Mouse (Mus musculus) neural tube, embryonic 11.5 days (tissue): ENCODE results near the gene Gm10717. TPM values are rescaled to one million over a fixed set of nuclear protein-coding genes. Genes with fewer than 3 reads are reported as not detected.
"Not testable (repeated sequence)": the region's sequence is repeated elsewhere in the genome, so short reads cannot be mapped to it uniquely, and the experiment has no call there.

Source experiments
- ATAC-seq: fragments of 200-750 bp; cut with Nextera tagmentation; 2 replicates; pipeline ENCODE4 v1.8.0; 2017; ENCODE audit warnings: moderate number of reproducible peaks, mild to moderate bottlenecking, moderate TSS enrichment, moderate library complexity; ENCODE audit not compliant: insufficient read depth, low FRiP score, low TSS enrichment
- DNase-seq: peaks from one replicate; pipeline ENCODE4 v3.0.0-alpha.2; 2015; ENCODE audit warnings: low spot score
- H3K27ac ChIP-seq: fragments of 300-500 bp; sonication (generic); 2 replicates; pipeline ENCODE4 v1.5.1; 2014; ENCODE audit warnings: low read depth, mild to moderate bottlenecking, low read length
- H3K27me3 ChIP-seq: fragments of 300-500 bp; sonication (generic); 2 replicates; pipeline ENCODE4 v1.6.1; 2014; ENCODE audit warnings: mild to moderate bottlenecking, low read length, mixed read lengths; ENCODE audit not compliant: control insufficient read depth, insufficient read depth
- H3K36me3 ChIP-seq: fragments of 300-500 bp; sonication (generic); 2 replicates; pipeline ENCODE4 v1.6.1; 2014; ENCODE audit warnings: mild to moderate bottlenecking, low read length, moderate library complexity, mixed read lengths; ENCODE audit not compliant: control insufficient read depth, insufficient read depth
- H3K4me1 ChIP-seq: fragments of 300-500 bp; sonication (generic); 2 replicates; pipeline ENCODE4 v1.6.1; 2014; ENCODE audit warnings: low read length, mixed read lengths; ENCODE audit not compliant: control insufficient read depth, insufficient read depth
- H3K4me2 ChIP-seq: fragments of 300-500 bp; sonication (generic); 2 replicates; pipeline ENCODE4 v1.6.1; 2014; ENCODE audit warnings: low read depth, mild to moderate bottlenecking, moderate library complexity
- H3K4me3 ChIP-seq: fragments of 300-500 bp; sonication (generic); 2 replicates; pipeline ENCODE4 v1.5.1; 2014; ENCODE audit warnings: low read depth, low read length
- H3K9ac ChIP-seq: fragments of 300-500 bp; sonication (generic); 2 replicates; pipeline ENCODE4 v1.6.1; 2014; ENCODE audit warnings: mild to moderate bottlenecking, low read length
- H3K9me3 ChIP-seq: fragments of 300-500 bp; sonication (generic); 2 replicates; pipeline ENCODE4 v1.6.1; 2016; ENCODE audit warnings: low read length; ENCODE audit not compliant: control insufficient read depth
- WGBS: fragments of 180-500 bp; shearing (Covaris S2); extraction: QIAGEN DNeasy Blood & Tissue Kit; methylation state at CpG from one replicate; pipeline ENCODE4 v1.1.7; 2014; 5-methylcytosine and 5-hydroxymethylcytosine counted together
- polyA plus RNA-seq: library from polyadenylated mRNA; unstranded; fragments of >200 nt; fragmentation: Nextera tagmentation; extraction: Ambion mirVana; gene quantifications from 2 replicates; pipeline ENCODE4 v1.2.1, GENCODE M21; 2014

The Gm10717 gene
- polyA plus RNA-seq: 0.38 and 0.50 TPM in 2 replicates

DNA sequence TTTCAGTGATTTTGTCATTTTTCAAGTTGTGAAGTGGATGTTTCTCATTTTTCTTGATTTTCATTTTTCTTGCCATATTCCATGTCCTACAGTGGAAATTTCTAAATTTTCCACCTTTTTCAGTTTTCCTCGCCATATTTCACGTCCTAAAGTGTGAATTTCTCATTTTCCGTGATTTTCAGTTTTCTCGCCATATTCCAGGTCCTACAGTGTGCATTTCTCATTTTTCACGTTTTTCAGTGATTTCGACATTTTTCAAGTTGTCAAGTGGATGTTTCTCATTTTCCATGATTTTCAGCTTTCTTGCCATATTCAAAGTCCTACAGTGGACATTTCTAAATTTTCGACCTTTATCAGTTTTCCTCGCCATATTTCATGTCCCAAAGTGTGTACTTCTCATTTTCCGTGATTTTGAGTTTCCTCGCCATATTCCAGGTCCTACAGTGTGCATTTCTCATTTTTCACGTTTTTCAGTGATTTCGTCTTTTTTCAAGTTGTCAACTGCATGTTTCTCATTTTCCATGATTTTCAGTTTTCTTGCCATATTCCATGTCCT is at the start of gene Gm10717:
Gene Gm10717 (plus strand): TSS at position 506 of the 556 bp plus-strand sequence.
- WGBS: 71% methylated on average over 12 of the region's 12 CpGs
- not testable (repeated sequence) for H3K4me1 ChIP-seq, ATAC-seq, H3K4me3 ChIP-seq, H3K9ac ChIP-seq, H3K4me2 ChIP-seq, DNase-seq, H3K27ac ChIP-seq, H3K36me3 ChIP-seq, H3K9me3 ChIP-seq, H3K27me3 ChIP-seq

DNA sequence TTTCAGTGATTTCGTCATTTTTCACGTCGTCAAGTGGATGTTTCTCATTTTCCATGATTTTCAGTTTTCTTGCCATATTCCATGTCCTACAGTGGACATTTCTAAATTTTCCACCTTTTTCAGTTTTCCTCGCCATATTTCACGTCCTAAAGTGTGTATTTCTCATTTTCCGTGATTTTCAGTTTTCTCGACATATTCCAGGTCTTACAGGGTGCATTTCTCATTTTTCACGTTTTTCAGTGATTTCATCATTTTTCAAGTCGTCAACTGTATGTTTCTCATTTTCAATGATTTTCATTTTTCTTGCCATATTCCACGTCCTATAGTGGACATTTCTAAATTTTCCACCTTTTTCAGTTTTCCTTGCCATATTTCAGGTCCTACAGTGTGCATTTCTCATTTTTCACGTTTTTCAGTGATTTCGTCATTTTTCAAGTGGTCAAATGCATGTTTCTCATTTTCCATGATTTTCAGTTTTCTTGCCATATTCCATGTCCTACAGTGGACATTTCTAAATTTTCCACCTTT is 24.7 kb upstream of the Gm10717 start, which contains the start of gene Gm10722:
Gene Gm10722 (plus strand): TSS at position 478 of the 528 bp plus-strand sequence.
- WGBS: 69% methylated on average over 12 of the region's 12 CpGs
- not testable (repeated sequence) for H3K9ac ChIP-seq, H3K27me3 ChIP-seq, H3K9me3 ChIP-seq, H3K36me3 ChIP-seq, H3K4me3 ChIP-seq, H3K4me2 ChIP-seq, DNase-seq, H3K4me1 ChIP-seq, ATAC-seq, H3K27ac ChIP-seq

DNA sequence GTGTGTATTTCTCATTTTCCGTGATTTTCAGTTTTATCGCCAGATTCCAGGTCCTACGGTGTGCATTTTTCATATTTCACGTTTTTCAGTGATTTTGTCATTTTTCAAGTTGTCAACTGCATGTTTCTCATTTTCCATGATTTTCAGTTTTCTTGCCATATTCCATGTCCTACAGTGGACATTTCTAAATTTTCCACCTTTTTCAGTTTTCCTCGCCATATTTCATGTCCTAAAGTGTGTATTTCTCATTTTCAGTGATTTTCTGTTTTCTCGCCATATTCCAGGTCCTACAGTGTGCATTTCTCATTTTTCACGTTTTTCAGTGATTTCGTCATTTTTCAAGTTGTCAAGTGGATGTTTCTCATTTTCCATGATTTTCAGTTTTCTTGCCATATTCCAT is 24.2 kb upstream of the Gm10717 start:
- ATAC-seq, H3K9me3 ChIP-seq, H3K4me1 ChIP-seq, H3K4me2 ChIP-seq, H3K4me3 ChIP-seq, H3K27me3 ChIP-seq, DNase-seq, H3K9ac ChIP-seq, H3K27ac ChIP-seq, H3K36me3 ChIP-seq: not testable (repeated sequence)
- 66% methylated on average over 8 of the region's 8 CpGs for WGBS

DNA sequence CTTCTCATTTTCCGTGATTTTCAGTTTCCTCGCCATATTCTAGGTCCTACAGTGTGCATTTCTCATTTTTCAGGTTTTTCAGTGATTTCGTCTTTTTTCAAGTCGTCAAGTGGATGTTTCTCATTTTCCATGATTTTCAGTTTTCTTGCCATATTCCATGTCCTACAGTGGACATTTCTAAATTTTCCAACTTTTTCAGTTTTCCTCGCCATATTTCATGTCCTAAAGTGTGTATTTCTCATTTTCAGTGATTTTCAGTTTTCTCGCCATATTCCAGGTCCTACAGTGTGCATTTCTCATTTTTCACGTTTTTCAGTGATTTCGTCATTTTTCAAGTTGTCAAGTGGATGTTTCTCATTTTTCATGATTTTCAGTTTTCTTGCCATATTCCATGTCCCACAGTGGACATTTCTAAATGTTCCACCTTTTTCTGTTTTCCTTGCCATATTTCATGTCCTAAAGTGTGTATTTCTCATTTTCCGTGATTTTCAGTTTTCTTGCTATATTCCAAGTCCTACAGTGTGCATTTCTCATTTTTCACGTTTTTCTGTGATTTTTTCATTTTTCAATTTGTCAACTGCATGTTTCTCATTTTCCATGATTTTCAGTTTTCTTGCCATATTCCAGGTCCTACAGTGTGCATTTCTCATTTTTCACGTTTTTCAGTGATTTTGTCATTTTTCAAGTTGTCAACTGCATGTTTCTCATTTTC is 23.1 kb upstream of the Gm10717 start:
- not testable (repeated sequence) for H3K4me2 ChIP-seq, H3K9me3 ChIP-seq, H3K36me3 ChIP-seq, H3K4me1 ChIP-seq, H3K4me3 ChIP-seq, DNase-seq, H3K27ac ChIP-seq, H3K9ac ChIP-seq, H3K27me3 ChIP-seq
- 55% methylated on average over 8 of the region's 11 CpGs for WGBS
- peak; percentile 86 for ATAC-seq

DNA sequence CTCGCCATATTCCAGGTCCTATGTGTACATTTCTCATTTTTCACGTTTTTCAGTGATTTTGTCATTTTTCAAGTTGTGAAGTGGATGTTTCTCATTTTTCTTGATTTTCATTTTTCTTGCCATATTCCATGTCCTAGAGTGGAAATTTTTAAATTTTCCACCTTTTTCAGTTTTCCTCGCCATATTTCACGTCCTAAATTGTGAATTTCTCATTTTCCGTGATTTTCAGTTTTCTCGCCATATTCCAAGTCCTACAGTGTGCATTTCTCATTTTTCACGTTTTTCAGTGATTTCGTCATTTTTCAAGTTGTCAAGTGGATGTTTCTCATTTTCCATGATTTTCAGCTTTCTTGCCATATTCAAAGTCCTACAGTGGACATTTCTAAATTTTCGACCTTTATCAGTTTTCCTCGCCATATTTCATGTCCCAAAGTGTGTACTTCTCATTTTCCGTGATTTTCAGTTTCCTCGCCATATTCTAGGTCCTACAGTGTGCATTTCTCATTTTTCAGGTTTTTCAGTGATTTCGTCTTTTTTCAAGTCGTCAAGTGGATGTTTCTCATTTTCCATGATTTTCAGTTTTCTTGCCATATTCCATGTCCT is 22.3 kb upstream of the Gm10717 start, which contains the start of gene Gm11168:
Gene Gm11168 (plus strand): TSS at position 553 of the 603 bp plus-strand sequence.
- ATAC-seq, H3K4me1 ChIP-seq, H3K4me3 ChIP-seq, H3K27me3 ChIP-seq, H3K27ac ChIP-seq, H3K9ac ChIP-seq, H3K4me2 ChIP-seq, DNase-seq, H3K36me3 ChIP-seq, H3K9me3 ChIP-seq: not testable (repeated sequence)
- WGBS: 76% methylated on average over 6 of the region's 14 CpGs

DNA sequence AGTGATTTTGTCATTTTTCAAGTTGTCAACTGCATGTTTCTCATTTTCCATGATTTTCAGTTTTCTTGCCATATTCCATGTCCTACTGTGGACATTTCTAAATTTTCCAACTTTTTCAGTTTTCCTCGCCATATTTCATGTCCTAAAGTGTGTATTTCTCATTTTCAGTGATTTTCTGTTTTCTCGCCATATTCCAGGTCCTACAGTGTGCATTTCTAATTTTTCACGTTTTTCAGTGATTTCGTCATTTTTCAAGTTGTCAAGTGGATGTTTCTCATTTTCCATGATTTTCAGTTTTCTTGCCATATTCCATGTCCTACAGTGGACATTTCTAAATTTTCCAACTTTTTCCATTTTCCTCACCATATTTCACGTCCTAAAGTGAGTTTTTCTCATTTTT is 19.0 kb upstream of the Gm10717 start:
- H3K9ac ChIP-seq, H3K9me3 ChIP-seq, DNase-seq, H3K27me3 ChIP-seq, H3K4me3 ChIP-seq, H3K27ac ChIP-seq, ATAC-seq, H3K4me2 ChIP-seq, H3K36me3 ChIP-seq, H3K4me1 ChIP-seq: not testable (repeated sequence)
- WGBS: 83% methylated on average over 1 of the region's 5 CpGs

DNA sequence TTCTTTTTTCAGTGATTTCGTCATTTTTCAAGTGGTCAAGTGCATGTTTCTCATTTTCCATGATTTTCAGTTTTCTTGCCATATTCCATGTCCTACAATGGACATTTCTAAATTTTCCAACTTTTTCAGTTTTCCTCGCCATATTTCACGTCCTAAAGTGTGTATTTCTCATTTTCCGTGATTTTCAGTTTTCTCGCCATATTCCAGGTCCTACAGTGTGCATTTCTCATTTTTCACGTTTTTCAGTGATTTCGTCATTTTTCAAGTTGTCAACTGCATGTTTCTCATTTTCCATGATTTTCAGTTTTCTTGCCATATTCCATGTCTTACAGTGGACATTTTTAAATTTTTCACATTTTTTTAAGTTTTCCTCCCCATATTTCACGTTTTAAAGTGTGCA is 18.6 kb upstream of the Gm10717 start:
- DNase-seq, H3K4me3 ChIP-seq, H3K36me3 ChIP-seq, H3K4me1 ChIP-seq, H3K9me3 ChIP-seq, H3K27ac ChIP-seq, H3K27me3 ChIP-seq, H3K4me2 ChIP-seq, H3K9ac ChIP-seq: not testable (repeated sequence)
- peak; percentile 62 for ATAC-seq
- 65% methylated on average over 7 of the region's 8 CpGs for WGBS

DNA sequence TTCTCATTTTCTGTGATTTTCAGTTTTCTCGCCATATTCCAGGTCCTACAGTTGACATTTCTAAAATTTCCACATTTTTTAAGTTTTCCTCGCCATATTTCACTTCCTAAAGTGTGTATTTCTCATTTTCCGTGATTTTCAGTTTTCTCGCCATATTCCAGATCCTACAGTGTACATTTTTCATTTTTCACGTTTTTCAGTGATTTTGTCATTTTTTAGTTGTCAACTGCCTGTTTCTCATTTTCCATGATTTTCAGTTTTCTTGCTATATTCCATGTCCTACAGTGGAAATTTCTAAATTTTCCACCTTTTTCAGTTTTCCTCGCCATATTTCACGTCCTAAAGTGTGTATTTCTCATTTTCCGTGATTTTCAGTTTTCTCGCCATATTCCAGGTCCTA is 17.9 kb upstream of the Gm10717 start:
- H3K27me3 ChIP-seq, H3K4me1 ChIP-seq, H3K9ac ChIP-seq, H3K9me3 ChIP-seq, H3K4me3 ChIP-seq, H3K36me3 ChIP-seq, H3K4me2 ChIP-seq, H3K27ac ChIP-seq: not testable (repeated sequence)
- ATAC-seq: peak; percentile 14; the same call in 1 of the 2 replicates
- peak; percentile 8 for DNase-seq
- WGBS: 79% methylated on average over 6 of the region's 9 CpGs
